Mouse (Mus musculus) spleen, postnatal 36 days (tissue): ENCODE results near the gene Sf3a1.
"Not testable (repeated sequence)": the region's sequence is repeated elsewhere in the genome, so short reads cannot be mapped to it uniquely, and the experiment has no call there.

Experiments used
- DNase-seq, 2 experiments: peaks; one replicate each; pipeline ENCODE4 v3.0.0; 2022; ENCODE audit warnings: low spot score in 2 of 2, mixed read lengths in 1 of 2

Sf3a1 gene

DNA sequence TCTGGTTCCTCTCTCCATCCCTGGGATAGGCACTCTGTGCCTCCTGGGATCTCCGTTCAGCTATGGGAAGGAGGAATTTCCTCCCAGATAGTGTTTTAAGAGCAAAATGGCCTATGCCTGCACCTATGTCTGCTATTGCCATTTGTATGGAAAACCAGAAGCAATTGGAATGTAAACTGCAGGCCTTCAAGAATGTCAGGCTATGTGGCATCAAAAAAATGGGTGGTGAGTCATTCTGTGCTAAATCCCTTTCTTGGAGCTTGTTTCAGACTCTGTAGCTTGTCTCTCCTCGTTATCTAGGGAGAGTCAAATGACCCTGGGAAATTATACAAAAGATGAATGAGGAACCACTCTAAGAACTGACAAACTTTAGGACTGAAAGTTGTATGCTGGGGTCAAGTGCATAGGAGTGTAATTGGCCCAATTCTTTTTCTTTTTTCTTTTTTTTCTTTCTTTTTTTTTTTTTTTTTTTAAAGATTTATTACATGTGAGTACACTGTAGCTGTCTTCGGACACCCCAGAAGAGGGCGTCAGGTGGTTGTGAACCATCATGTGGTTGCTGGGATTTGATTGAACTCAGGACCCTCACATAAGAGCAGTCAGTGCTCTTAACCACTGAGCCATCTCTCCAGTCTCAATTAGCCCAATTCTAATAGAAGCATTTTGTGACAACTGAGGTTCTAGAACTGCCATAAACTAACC, 24.3 kb downstream of the Sf3a1 start:
- DNase-seq = no peak

DNA sequence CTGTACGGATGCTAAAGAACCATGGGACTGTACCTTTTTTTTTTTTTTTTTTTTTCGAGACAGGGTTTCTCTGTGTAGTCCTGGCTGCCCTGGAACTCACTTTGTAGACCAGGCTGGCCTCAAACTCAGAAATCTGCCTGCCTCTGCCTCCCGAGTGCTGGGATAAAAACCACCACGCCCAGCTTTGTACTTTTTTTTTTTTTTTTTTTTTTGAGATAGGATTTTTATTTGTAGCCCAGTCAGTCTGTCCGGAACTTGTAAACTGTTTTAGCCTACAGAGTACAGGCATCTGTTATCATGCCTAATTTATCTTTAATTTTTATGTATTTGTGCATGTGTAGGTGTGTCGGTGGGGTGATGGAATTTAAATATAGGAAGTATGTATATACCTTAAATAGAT, 25.3 kb downstream of the Sf3a1 start:
- DNase-seq = not testable (repeated sequence)

DNA sequence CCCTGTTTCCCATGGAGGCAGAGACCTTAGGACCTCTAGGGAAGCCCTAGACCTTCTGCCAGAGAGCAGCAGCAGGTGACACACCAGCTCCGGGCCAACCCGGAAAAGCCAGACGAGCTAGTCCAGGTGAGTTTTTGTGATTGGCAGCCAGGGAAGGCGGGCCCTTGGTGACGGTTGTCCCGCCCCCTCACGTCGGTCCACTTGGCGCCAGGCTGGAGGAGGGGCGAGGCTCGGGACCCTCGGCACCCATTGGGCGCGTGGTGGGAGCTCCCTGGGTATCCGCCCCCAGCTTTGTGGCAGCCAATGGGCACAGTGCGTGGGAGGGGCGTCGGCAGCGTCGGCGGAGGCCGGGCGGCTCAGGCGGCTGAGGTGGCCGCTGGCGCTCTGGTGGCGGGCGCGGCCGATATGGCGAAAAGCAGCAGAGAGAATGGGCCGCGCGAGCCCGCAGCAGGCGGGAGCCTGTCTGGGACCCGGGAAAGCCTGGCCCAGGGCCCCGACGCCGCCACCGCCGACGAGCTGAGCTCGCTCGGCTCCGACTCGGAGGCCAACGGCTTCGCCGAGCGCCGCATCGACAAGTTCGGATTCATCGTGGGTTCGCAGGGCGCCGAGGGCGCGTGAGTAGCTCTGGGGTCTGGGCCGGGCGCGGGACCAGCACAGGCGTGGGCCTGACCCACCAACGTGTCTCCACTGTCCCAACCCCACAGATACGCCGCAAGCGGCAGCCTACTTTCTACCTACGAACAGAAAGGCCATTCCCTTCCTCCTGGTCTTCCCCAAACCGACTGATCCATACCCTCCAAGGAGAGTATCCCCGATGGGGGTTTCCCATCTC, 26.6 kb downstream of the Sf3a1 start, which contains the start of gene Tbc1d10a:
Tbc1d10a (plus strand) TSS at position 304 of the 832 bp plus-strand sequence.
- peak; percentile 99 for DNase-seq

DNA sequence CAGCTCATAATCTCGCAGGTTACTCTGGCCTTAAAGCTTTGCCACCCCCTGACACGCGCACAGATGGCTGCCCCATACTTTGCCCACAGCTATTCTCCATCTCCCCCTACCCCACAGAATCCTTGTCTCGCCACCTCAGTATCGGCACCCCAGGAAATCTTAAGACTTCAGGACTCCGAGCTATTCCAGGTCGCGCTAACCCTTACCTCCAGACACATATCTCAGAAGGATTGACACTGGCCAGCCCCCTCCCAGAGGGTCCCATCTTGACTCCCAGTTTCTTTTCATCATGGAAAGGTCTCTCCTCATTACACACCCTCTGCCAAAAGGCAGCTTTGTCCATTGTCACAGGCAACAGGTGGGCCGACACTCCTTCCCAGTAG, 27.2 kb downstream of the Sf3a1 start:
- DNase-seq = no peak

DNA sequence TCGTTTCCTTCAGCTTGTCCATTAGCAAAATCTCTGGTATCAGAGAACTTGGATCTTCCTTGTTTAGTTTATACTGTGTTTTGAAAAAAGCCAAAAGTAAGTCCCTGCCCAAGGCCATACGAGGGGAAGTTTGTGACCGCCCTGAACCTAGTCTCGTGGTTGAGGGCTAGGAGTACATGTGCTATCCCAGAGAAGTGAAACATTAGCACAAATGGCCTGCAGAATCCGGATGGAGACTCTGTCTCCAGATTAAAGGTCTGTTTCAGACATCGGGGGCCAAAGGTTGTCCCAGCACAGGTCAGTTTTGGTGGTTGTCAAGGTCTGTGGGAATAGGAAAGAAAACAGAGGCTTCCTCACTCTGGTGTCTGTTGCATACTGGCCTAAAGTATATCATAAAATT, 29.0 kb downstream of the Sf3a1 start:
- no peak for DNase-seq

DNA sequence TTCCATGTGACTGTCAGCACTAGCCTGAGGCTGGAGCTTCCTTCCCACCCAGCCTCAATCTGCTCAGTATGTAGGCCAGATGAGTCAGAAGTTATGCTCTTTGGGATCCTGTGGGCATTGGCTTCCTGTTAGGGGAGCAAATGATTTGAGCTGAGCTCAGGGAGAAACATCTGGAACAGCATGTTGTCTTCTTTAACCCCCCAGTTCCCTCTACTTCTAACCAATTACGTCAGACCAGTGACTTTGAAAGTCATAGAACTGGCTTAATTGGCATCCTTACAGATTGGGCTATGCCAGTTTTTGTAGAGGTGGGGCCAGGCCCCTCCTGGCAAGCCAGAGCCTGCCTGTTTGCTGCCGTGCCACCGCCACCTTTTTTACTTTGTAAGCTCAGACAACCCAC, 30.5 kb downstream of the Sf3a1 start:
- no peak for DNase-seq

DNA sequence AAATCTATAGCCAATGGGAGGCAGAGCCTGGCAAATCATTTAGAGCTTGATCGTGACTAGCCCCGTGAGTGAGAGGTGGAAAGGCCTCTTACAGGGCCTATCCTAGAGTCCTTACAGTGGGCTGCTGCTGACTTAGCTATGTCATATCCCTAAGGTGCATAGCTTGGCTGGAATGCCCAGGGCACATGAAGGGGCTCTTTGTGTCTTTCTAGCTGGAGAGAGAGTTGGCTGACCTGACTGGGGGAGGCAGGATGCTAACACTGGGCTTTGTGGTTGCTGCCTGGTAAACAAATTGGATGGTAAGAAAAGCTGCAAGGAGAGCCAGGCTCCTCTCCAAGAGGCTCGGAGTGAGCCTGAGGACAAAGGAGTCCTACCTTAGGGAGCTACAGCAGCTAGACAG, 32.6 kb downstream of the Sf3a1 start:
- no peak for DNase-seq

DNA sequence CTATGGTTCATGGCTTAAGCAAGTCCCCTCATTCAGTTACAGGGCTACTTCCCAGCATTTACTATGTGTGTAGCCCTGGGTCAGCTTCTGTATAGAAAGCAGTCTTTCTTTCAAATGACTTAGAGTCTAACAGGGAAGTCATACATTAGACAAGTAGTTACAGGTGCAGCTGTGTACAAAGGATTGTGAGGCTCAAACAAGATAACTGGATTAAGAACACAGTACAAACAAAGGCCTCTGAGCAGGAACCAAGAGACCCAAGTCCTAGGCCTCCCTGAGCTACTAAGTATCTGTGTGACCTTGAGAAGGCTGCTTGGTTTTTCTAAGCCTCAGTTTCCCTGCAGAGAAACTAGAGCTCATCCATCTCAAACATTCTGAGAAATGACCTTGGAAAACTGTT, 33.3 kb downstream of the Sf3a1 start:
- no peak for DNase-seq

DNA sequence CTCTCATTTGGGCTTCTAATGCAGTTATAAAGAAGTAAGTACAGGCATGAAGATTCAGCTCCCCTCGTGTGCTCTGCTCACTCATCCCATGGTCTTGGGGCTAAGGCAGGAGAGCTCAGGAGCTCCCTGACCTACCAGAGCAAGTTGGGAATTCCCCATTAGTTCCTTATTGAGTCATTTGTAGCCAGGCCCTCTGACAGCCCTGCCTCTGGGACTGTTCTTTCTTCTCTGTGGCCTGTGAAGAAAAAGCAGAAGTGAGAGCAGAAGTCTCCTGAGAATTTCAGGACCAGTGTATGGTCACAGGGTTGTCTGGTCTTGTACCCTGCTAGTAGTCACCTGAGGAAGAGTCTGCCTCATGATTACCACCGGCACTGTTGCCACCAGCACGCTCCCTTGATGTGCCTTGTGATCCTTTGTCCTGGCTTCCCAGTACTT, 35.5 kb downstream of the Sf3a1 start:
- peak; percentile 83 to 88 for DNase-seq

DNA sequence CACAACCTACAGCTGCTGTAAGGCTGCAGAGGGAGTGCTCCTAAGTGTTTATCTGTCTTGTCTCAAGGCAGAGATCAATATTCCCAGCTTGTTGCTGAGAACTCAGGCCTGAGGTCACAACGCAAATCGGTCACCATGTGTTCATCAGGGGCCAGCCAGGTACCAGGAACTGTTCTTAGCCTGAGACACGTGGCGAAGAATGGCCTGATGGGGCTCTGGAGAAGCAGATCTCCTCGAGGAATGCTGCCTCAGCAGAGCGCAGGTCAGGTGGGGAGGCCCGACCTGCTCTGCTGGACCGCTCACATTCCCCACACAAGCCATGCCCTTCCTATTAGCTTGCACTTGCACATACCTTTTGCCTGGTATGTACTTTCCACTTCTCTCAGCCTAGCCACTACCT, 36.5 kb downstream of the Sf3a1 start:
- no peak for DNase-seq

DNA sequence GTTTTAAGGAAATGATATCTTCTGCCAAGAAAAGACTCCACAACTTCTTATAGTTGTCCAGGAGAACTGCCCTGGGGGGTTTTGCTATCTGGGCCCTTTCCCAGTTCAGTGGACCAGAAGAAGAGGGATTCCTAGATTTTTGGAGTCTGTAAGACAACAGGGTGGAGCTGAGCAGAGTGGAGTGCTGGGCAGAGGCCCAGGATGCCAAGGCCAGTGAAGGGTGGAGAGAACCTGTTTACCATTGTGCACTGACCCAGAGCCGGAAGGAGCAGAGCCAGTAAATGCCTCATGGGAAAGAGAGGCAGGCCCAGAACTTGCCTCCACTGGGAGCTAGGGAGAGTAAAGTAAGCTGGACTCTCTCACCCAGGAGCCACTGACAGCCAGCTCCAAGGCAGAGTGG, 37.5 kb downstream of the Sf3a1 start:
- peak in 1 of 2 experiments; percentile 31 for DNase-seq

DNA sequence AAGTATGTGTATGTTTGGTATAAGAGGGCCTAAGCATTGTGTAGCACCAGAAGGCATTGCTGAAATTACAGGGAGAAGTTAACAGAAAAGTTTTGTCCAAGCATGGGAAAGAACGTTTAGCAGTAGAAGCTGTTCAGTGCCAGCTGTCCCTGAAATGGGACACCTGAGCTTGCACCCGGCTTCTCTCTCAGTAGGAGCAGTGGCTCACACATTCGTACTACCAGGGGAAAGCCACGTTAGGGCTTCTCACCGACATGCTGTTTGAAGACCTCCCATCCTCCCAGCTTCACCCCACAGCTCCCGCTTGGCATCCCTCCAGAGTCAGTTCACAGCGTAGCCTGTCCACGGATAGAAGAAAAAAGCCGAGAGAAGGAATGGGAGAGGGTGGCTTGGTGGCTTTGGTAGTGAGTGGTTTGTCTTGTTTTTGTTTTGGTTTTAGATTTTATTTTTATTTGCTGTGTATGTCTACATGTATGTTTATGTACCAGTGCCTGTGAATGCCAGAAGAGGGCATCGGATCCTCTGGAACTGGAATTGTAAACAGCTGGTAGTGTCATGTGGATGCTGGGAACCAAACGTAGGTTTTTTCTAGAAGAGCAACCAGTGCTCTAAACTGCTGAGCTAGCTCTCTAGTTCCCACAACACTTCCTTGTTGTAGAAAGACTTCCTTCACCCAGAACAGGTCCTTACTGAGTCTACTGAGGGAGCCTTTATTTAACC, 42.0 kb downstream of the Sf3a1 start:
- no peak for DNase-seq

DNA sequence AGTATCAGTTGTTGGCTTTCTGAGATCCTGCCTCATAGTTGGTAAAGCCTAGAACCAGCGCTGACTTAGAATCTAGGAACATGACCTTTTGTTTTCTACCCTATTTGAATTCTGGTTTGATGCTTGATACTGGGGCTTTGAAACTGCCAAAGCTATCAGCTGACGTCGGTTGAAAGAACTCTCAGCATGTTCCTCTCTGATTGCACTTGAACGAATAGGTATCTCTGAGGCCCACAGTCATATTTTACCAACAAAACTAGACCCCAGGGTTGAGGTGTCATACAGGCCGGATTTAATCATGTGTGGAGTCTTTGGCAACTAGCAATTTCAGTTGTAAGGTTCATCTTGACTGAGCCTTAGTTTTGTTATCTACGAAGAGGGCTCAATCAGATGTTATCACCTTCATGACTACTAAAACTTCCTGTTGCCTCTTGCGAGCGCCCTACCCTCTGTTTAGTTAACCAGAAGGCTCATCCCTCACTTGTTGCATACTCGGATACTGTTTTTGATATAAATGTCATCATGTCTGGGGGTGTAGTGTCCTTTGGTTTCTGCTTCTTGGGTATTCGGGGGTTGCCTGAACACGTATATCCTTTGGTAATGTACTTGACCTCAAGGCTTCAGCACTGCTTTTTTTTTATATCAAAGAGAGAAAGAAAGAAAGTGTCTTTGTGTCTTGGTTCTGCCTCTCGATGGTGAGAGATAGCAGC, 43.0 kb downstream of the Sf3a1 start:
- no peak for DNase-seq

DNA sequence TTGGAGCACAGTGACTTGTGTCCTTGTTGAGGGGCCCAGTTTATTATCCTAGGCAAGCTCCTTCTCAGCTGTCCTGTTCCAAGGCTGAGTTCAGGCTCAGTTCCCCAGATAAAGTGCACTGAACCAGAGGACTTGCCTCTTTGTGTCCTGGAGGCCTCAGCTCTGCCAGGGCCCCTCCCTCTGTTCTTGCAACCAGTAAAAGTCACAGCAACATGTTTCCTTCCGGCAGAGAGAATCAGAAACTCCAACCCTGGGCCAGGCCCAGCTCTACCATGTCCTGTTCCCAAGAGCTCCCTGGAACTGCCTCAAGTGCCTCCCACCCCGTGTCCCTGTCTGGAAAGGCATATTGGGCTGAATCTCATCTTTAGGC, 43.5 kb downstream of the Sf3a1 start:
- DNase-seq = peak; percentile 53 to 60

DNA sequence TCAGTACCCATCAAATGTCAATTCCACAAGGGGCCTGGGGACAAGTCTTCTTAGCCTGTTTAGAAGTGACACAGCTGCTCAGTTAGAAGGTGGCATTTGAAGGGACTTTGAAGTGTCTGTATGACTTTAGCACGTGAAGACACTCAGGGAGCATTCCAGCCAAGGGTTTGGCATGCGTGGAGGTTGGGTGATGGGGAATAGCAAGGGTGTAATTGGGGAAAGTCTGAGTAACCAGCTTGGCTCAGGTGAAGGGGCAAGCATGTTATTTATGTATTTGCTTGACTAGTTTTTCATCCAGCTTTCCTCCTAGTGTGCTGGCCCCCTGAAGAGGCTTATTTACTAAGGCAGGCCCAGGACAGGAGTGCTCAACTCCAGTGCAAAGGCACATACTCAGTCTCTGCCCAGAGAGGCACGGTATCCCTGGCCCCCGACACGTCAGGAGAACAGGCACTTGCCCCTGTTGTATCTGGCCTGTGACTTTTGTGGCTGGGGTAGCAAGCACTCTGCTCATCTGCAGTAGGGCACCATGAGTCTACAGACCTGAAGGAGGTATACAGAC, 45.0 kb downstream of the Sf3a1 start:
- no peak for DNase-seq

DNA sequence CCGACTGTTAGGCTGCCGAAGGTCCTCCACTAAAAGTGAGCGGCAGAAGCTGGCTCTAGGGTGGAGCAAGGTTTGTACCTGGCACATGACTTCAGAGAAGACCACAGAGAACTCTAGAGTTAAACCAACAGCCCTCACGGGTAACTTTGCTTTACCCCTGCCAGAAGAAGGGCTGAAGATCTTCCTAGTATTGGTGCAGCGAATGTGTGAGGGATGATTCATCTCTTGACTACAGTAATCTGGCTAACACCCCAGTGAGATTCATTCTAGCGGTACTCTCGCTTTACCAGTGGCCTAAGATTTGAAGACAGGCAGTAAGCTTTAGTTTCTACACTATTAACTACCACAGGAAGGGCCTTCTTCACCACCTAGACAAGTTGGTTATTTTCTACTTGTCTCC, 45.8 kb downstream of the Sf3a1 start:
- no peak for DNase-seq

DNA sequence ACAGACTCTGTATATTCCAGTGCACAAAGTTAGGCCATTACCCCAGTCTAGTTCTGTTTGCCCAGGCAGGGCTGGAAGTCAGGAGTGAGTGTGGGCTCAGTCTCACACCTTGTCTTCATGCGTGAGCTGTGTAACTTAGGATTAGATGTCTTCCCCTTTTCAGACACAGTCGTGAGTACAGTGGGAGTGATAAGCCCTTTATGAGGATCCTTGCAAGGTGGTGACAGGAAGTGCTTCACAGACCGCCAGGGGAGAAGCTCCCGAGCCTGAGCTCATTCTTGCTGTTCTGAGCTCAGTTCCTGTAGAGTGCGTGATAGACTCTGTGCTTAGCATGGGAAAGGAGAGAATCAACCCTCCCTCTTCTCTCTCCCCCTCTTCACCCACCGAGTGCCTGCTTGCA, 46.4 kb downstream of the Sf3a1 start:
- DNase-seq = no peak

DNA sequence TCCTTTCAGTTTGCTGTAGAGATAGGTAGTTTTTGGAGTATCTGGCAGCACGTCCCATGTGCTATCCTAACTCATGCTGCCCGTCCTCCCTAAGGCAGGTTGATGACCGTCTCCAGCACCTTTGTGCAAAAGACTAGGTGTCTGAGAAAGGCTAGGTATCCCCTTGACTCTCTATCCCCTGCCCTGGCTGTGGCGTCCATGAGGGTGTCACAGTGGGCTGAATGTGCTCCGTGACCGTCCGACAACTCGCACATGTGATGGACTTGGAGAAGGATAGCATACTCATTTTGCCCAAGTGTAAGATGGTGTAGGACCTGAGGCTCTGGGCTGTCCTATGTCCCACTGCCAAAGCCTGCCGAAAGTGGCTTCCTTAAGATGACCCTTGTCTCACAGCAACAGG, 47.5 kb downstream of the Sf3a1 start:
- no peak for DNase-seq

DNA sequence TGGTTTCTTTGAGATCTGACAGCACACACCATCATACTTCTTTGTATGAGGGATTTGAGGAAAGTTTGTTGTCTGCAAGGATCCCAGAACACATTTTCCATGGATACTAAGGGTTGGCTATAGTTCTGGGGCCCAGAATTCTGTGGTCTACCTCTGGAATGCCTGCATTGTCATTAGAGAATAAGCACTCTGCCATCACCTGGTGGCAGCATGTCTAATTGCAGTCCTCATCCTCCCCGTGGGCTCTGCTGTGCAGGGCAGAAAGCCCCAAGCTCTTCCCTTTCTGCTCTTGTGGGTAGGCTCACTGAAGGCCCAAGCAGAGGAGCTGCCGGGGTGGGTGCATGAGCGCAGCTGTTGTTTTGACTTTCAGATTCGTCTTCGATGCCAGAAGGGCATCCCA, 49.4 kb downstream of the Sf3a1 start:
- peak in 1 of 2 experiments; percentile 25 for DNase-seq

DNA sequence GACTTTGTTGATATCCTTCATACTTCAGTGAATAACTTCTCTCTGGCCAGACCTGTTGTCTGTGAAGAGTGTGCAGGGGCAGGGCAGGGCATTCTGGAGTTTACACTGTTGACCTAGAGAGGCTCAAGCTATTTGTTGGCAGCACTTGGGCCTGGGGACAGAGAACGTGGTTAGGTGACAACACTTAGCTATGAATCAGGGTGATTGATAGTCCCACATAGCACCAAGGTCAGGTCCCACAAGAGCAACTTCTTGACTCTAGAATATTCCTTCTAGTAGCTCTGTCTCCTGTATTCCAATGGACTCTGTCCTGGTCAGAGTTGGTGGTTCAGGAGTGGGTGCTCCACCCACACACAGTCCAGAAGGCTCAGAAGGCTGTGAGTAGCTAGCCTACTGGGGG, 50.6 kb downstream of the Sf3a1 start:
- DNase-seq = no peak

DNA sequence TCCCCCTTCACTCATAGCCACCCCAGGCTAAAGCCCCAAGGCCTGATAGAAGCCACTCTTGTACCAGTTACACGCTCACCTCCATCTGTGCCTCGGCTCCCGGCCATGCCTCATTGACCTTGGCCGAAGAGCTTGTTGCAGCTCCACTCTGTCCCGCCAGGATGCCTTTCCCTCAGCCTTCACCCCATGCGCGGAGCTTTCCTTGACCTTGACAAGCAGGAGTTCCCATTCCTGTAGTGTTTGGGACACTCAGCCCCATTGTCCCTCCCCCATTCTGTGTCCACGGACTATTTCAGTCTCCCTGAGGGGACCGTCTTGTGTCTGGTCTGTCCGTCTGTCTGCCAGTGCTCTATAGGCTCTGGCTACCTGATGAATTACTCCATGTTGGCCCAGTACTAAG, 53.0 kb downstream of the Sf3a1 start:
- no peak for DNase-seq

DNA sequence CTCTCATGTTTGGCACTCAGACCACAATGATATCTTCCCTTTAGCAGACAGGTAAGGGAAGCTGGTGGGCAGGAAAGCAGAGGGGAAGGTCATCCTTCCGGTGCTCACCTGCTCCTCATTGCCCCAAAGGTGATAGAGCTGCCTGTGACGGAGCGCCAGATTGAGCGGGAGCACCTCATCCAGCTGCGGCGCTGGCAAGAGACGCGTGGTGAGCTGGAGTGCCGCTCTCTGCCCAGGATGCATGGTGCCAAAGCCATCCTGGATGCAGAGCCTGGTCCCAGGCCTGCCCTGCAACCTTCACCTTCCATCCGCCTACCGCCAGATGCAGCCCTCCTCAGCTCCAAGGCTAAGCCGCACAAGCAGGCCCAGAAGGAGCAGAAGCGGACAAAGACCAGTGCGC, 54.4 kb downstream of the Sf3a1 start:
- no peak for DNase-seq
